Mouse (Mus musculus) ES-E14 (cell line): ENCODE results near the gene Cdc14a. TPM values are rescaled to one million over a fixed set of nuclear protein-coding genes. Genes with fewer than 3 reads are reported as not detected.

Experiments used
- DNase-seq: peaks from one replicate; pipeline ENCODE4 v3.0.0-alpha.2; 2013; ENCODE audit warnings: low read depth, low spot score
- H3K27ac ChIP-seq: 2 replicates; pipeline ENCODE4 v1.5.1; 2012; ENCODE audit warnings: low read depth, mild to moderate bottlenecking, low read length, moderate library complexity, mixed read lengths; ENCODE audit not compliant: poor library complexity, insufficient read depth, severe bottlenecking
- H3K36me3 ChIP-seq: 2 replicates; pipeline ENCODE4 v1.6.1; 2012; ENCODE audit warnings: mild to moderate bottlenecking, low read length, moderate library complexity, mixed read lengths; ENCODE audit not compliant: control insufficient read depth, poor library complexity, insufficient read depth, severe bottlenecking
- H3K4me1 ChIP-seq, 2 experiments: fragments of 150-350 bp in 1 of 2; sonication (generic) in 1 of 2; 2 replicates each; pipeline ENCODE4 v1.6.1; 2012; ENCODE audit warnings: low read length in 2 of 2, mild to moderate bottlenecking in 1 of 2, mixed read lengths in 1 of 2; ENCODE audit not compliant: control insufficient read depth in 2 of 2, insufficient read depth in 2 of 2, poor library complexity in 1 of 2
- H3K4me3 ChIP-seq, 2 experiments: fragments of 150-350 bp in 1 of 2; sonication (generic) in 1 of 2; 2 replicates each; pipeline ENCODE4 v1.5.1; 2012; ENCODE audit warnings: low read length in 2 of 2, low read depth in 1 of 2, mild to moderate bottlenecking in 1 of 2, mixed read lengths in 1 of 2; ENCODE audit not compliant: insufficient read depth in 1 of 2, poor library complexity in 1 of 2, severe bottlenecking in 1 of 2
- H3K9ac ChIP-seq: 2 replicates; pipeline ENCODE4 v1.6.1; 2012; ENCODE audit warnings: low read depth, mild to moderate bottlenecking, low read length, mixed read lengths; ENCODE audit not compliant: poor library complexity, insufficient read depth, severe bottlenecking
- H3K9me3 ChIP-seq: fragments of 150-350 bp; sonication (generic); 2 replicates; pipeline ENCODE4 v1.6.1; 2012; ENCODE audit warnings: low read depth, mild to moderate bottlenecking, low read length; ENCODE audit not compliant: control insufficient read depth, insufficient read depth
- CHD2 ChIP-seq: IDR thresholded peaks from 2 replicates; pipeline ENCODE4 v1.6.1; 2014; ENCODE audit warnings: mild to moderate bottlenecking, low read depth, low read length, inconsistent platforms
- HCFC1 ChIP-seq: IDR thresholded peaks from 2 replicates; pipeline ENCODE4 v1.6.1; 2012; ENCODE audit warnings: low read length, inconsistent platforms, borderline replicate concordance; ENCODE audit not compliant: insufficient read depth
- MAFK ChIP-seq: IDR thresholded peaks from 2 replicates; pipeline ENCODE4 v1.6.1; 2014; ENCODE audit warnings: mild to moderate bottlenecking, low read depth, low read length, inconsistent platforms; ENCODE audit not compliant: insufficient read depth
- ZC3H11A ChIP-seq: IDR thresholded peaks from 2 replicates; pipeline ENCODE4 v1.6.1; 2012; ENCODE audit warnings: low read depth, mild to moderate bottlenecking, inconsistent platforms, low read length, borderline replicate concordance
- ZNF384 ChIP-seq: IDR thresholded peaks from 2 replicates; pipeline ENCODE4 v1.6.1; 2012; ENCODE audit warnings: low read depth, low read length, inconsistent platforms
- in situ Hi-C, 2 experiments: fragments of 600-800 bp; cut with MboI; formaldehyde crosslinking; loops; one replicate each; pipeline ENCODE4 v1.15.1; 2025; ENCODE audit warnings: low sequenced_read_pairs in 2 of 2, inconsistent platforms in 1 of 2; ENCODE audit not compliant: unreplicated experiment in 2 of 2
- total RNA-seq: library from RNA; depleted of rRNA; stranded (reverse); fragments of 300-350 nt; gene quantifications from 2 replicates; pipeline ENCODE4 v1.2.3, GENCODE M21; 2012

The Cdc14a gene
- total RNA-seq, 1 experiment = 3.5 TPM

DNA sequence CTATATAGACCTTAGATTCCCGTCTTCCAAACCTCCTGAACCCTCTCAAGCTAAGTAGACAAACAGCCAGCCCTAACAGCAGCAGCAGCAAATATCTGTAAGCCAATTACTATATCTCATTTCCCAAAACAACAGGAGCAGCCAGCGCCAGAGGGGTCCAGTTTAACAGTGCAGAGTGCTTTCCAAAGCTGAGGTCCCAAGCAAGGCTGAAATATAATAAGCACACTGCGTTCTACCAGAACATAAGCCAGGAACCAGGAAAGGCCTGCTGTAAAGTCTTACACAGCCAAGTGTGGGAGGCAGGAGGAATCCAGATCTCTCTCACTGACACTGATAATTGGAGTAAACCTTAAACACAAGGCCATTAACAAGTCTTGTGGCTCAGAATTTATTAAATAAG lies 27.3 kb downstream of the Cdc14a start:
- in situ Hi-C loops = no loop called here
- Histone ChIP-seq H3K4me3 (no peak overlapping the region), H3K4me1 (peaks cover 0 to 3% of the 10 kb centered on the region in 2 experiments; a peak in 1 of 4 replicates), H3K27ac (no peak overlapping the region), H3K9me3 (no peaks in the 10 kb centered on the region), H3K36me3 (no peaks in the 10 kb centered on the region), H3K9ac (no peak overlapping the region)
- no peak for TF ChIP-seq MAFK
- no peak for TF ChIP-seq ZNF384
- no peak for TF ChIP-seq ZC3H11A
- no peak for TF ChIP-seq CHD2
- TF ChIP-seq HCFC1 = no peak
- no peak for DNase-seq

DNA sequence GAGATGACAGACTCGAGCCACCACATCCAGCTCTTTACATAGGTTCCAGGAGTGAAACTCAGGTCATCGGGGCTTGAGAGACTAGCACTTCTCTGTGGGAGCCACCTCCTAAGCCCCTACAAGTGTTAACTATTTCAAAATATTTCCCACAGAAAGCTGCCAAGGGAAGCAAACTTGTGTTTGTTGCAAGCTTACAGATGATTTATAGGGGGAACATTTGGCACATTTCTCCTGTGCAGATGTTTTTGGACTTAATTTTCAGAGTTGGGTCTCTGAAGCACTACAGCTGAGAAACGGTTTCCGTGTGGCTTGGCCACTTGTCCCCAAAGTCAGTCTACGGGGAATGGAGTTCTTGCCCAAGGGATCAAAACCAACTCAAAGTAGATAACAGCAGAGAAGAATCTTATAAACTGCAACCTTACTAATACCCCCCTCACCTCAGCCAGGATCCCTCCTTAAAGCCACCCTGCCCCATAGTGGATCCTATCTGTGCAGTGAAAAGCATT lies 28.9 kb downstream of the Cdc14a start:
- no peaks in the 10 kb centered on the region for H3K36me3 ChIP-seq
- no peak overlapping the region for H3K9ac ChIP-seq
- H3K4me3 ChIP-seq = no peak overlapping the region
- DNase-seq = no peak
- peaks cover 0 to 3% of the 10 kb centered on the region in 2 experiments; a peak in 1 of 4 replicates for H3K4me1 ChIP-seq
- no peaks in the 10 kb centered on the region for H3K9me3 ChIP-seq
- H3K27ac ChIP-seq = no peak overlapping the region
- in situ Hi-C loops = no loop called here
- no peak for TF ChIP-seq MAFK
- no peak for TF ChIP-seq ZNF384
- TF ChIP-seq HCFC1 = no peak
- TF ChIP-seq CHD2 = no peak
- TF ChIP-seq ZC3H11A = no peak

DNA sequence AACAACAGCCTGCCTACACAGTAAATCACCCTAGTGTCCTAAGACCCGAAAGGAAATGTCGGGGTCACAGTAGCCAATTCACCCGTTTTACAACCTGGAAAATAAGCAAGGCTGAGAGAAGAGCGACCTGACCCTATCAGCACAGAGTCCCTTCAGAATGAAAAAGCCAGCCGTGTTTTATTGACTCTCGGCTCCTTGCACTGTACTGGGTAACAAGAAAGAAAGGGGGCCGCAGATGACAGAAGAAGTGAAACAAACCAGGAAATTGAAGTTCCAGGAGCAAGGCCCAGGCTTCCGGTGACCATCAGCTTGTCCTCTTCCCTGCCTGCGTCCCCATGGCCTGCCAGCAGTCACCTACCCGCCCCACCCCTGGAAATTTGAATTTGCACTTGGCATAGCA lies 32.4 kb downstream of the Cdc14a start:
- H3K9ac ChIP-seq = no peak overlapping the region
- in situ Hi-C loops = no loop called here

DNA sequence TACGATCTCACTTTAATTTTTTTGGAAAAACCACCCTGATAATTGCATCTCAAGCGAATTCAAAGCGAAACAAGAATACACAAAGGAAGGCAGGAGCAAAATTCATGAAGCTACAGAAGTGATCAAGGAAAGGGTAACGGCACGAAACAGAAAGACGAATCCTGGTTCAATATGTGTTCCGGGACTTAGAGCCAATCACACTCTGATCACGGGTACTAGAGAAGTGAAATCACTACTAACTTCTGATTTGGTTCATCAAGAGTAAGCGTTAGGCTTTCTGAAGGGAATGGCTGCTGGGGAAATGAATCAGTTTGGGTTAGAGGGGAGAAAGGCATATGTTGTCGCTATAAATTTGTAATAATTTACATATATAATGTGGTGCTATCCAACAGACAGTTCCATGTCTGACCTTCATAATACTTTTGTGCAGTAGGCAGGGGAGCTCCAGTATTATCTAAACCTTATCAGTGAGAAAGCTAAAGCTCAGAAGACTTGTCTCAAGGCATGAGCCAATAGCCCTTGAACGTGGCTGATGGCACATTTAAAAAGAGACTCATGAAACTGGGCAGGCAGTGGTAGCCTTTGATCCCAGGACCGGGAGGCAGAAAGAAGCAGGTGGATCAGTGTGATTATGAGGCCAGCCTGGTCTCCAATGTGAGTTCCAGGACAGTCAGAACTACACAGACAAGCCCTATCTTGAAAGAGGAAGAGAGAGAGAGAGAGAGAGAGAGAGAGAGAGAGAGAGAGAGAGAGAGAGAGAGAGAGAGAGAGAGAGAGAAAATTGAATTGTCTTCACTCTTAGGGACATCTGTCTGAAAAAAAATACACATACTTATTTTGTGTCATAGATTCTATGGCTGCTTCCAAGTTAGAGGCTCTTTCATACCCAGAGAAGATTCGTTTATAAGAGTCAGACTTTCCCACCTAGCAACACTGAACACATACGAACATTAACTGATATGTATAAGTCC lies 34.0 kb downstream of the Cdc14a start:
- H3K4me3 ChIP-seq = no peak overlapping the region
- no peaks in the 10 kb centered on the region for H3K36me3 ChIP-seq
- H3K9me3 ChIP-seq = no peaks in the 10 kb centered on the region
- no peaks in the 10 kb centered on the region for H3K4me1 ChIP-seq
- no peak overlapping the region for H3K27ac ChIP-seq
- no peak for DNase-seq
- in situ Hi-C loops = no loop called here
- no peak for TF ChIP-seq CHD2
- TF ChIP-seq MAFK = no peak
- no peak for TF ChIP-seq ZNF384
- no peak for TF ChIP-seq HCFC1
- no peak for TF ChIP-seq ZC3H11A
- no peak overlapping the region for H3K9ac ChIP-seq

More for the DNA sequence above, 32.4 kb downstream of the Cdc14a start:
- DNase-seq = no peak
- Histone ChIP-seq H3K4me1 (no peaks in the 10 kb centered on the region), H3K36me3 (no peaks in the 10 kb centered on the region), H3K9me3 (no peaks in the 10 kb centered on the region), H3K27ac (no peak overlapping the region), H3K4me3 (no peak overlapping the region)
- no peak for TF ChIP-seq CHD2
- TF ChIP-seq ZC3H11A = no peak
- no peak for TF ChIP-seq HCFC1
- TF ChIP-seq ZNF384 = no peak
- no peak for TF ChIP-seq MAFK
